Mouse (Mus musculus): ENCODE measurements at regions not wholly inside any gene's neighbourhood (a gene's known extent, or its start where the extent isn't known, plus 50 kb on each side); places are given as distances from the start of the nearest gene placed in this dataset.

- TF ChIP-seq TAL1 (IDR thresholded peaks at IDR 0.05; ENCODE audit: low read length), result no peak
- TF ChIP-seq GATA1 (IDR thresholded peaks at IDR 0.05; ENCODE audit: low read length), result no peak
These were observed 51.4 kb upstream of the Tnfaip3 start for GRCm38 (mm10) chr10:19066821-19067350.
